In the genomic region with DNA sequence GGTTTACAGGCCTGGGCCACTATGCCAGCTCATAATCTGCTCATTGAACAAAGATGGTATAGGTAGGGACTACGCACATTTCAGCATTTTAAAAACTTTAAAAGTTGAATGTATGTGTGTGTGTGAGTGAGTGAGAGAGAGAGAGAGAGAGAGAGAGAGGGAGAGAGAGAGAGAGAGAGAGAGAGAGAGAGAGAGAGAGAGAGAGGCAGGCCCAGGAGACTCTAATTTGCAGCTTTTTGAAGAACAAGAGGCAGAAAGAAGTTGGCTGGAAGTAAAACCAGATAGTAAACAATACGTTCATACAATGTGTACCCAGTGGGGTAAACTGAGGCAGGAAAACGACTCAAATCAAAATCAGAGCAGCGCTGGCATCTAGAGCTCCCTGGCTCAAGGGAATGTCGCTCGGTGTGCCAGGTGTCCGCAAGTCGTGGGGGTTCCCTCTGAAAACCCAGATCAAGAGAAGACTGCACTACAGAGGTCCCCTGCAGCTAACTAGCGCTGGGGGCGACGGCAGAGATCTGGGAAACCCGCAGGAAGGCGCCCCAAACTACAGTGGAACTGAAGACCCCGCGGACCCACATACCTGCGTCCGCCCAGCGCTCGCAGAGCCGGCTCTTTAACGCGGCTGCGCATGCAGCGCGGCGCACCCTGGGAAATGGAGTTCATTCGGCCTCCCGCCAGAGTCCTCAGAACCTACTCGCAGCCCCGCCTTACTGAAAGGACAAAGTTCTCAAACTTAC, we compare ENCODE assay signal across 8 mouse cellular contexts. TPM values are rescaled to one million over a fixed set of nuclear protein-coding genes. Genes with fewer than 3 reads are reported as not detected.
DNase-seq lines count a peak whose midpoint lies in the region; ATAC-seq lines count a peak whose summit lies in the region.

A gene (minus strand): TSS at position 650 of the 740 bp plus-strand sequence.

- peak within 1 kb of the TSS; percentile 54 for H3K4me3 ChIP-seq in hindbrain, embryonic 14.5 days (replicated peaks; ENCODE audit: low read length)

- WGBS in hindbrain, embryonic 14.5 days = 3% methylated on average over 30 of the region's 30 CpGs

- no peaks in the 10 kb centered on the region for H3K27me3 ChIP-seq in hindbrain, embryonic 14.5 days (ENCODE audit: control insufficient read depth, insufficient read depth, low read length)

- no peaks in the 10 kb centered on the region for H3K4me1 ChIP-seq in hindbrain, embryonic 14.5 days (replicated peaks; ENCODE audit: control insufficient read depth, insufficient read depth, low read length)

- ATAC-seq in hindbrain, embryonic 14.5 days (ENCODE audit: low FRiP score) = peak; percentile 93

- peaks cover 7% of the 10 kb centered on the region for H3K36me3 ChIP-seq in hindbrain, embryonic 14.5 days (replicated peaks; ENCODE audit: control insufficient read depth, insufficient read depth)

- peak within 1 kb of the TSS; percentile 59 for H3K4me2 ChIP-seq in hindbrain, embryonic 14.5 days (replicated peaks)

- no peaks in the 10 kb centered on the region for H3K9me3 ChIP-seq in hindbrain, embryonic 14.5 days (ENCODE audit: control insufficient read depth, low read length)

- no peak within 1 kb of the TSS for H3K27ac ChIP-seq in hindbrain, embryonic 14.5 days

- DNase-seq in WW6 (ENCODE audit: low read depth, low spot score) = peak; percentile 65
- peak; percentile 90 to 92 for DNase-seq in cerebellum, postnatal 25 days
- peak; percentile 89 for DNase-seq in frontal cortex, postnatal 36 days (ENCODE audit: low spot score in 2 of 2)
- DNase-seq in hindbrain, embryonic 14.5 days (ENCODE audit: low spot score) = peak; percentile 86
- DNase-seq in layer of hippocampus, postnatal 36 days = peak; percentile 83 to 85
- peak; percentile 90 for DNase-seq in lung, postnatal 36 days
- peak; percentile 81 for DNase-seq in retina, postnatal 1 day
- peak; percentile 90 for DNase-seq in thymus, postnatal 4 days

- peak within 1 kb of the TSS; percentile 59 for H3K9ac ChIP-seq in hindbrain, embryonic 14.5 days

RNA-seq across cellular contexts. Expression of the gene that starts here (rescaled TPM):
- 5.0 and 5.8 TPM in 2 replicates for polyA plus RNA-seq in hindbrain, embryonic 14.5 days (2014; fragmentation: Nextera tagmentation; extraction: Ambion mirVana)
- total RNA-seq in layer of hippocampus, postnatal 36 days (2021) = 10 to 100 TPM; 20.8 to 24.0 TPM
